Mouse (Mus musculus): ENCODE data around the gene Slc35f1. TPM values are rescaled to one million over a fixed set of nuclear protein-coding genes. Genes with fewer than 3 reads are reported as not detected.
A peak's percentile ranks its signal among the peaks of the same experiment; 100 is the strongest.

Slc35f1 gene
- polyA plus RNA-seq (2012; rRNA removed) = 0.50 and 0.69 TPM in 2 replicates

DNA sequence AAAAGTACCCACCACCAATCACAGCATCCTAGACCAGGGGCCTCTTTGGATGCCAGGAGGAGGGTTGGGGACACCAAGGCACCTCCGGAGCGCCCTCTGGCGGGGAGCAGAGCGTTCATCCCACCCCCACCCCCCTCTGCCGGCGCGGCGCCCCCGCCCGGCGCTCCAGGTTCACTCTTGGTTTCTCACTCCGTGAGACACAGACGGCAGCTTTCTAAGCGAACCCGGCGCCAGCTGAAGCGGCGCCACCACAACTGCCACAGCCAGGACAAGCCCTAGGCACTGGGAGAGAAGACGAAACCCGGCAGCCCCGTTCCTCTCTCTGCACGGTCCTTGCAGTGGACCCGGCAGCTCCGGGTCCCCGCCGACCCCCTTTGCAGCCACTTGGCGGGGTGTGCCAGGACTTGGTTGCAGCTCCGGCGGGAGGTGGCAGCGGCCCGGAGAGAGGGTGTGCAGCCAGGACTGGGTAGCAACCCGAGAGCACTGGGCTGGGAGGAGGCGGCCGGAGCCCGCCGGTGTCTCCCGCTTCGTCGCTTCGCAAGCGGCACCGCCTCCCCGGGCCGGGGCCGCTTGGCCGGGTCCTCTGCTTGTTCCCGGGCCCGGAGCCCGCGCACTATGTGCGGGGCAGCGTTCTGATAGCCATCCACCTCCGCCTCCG, at the start of gene Slc35f1:
Gene Slc35f1, plus strand, starts transcription at position 200 of the 658 bp plus-strand sequence.
- peak; percentile 4 for DNase-seq (ENCODE audit: low read depth, low spot score)
- 1% methylated on average over 54 of the region's 54 CpGs for WGBS

GRCm38 (mm10) chr10:52671234-52671633, 19.1 kb upstream of the Slc35f1 start:
- no peak for DNase-seq (ENCODE audit: low read depth, low spot score)

DNA sequence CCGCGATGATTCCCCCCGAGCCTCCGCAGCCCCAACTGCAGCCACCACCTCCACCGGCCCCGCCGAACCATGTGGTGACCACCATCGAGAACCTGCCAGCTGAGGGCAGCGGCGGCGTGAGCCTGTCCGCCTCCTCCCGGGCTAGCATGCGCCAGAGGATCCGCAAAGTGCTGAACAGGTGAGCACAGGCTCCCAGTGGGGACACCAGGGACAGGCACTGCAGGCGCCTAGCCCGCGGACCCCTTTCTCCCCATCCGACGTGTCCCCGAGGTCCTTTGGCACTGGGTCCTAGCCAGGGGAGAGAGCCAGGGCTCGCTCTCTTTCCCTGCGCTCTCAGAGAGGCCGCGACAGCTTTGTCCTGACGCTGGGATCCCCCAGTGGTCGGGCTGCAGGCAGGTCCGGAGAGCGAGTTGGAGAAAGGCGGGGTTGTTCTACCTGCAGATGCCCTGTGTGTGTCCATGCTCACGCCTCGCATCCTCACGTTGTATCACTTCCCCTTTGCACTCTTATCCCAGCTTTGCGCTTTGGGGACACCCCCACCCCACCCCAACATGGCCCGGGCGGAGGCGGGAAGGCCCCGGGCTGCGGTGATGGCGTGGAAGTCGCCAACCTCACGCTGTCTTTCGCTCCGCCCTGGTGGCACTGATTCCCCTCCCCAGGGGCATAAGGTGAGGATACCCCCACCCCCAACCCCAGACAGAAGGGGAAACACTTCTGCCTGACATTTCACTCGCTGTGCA, 829 bp downstream of the Slc35f1 start:
- DNase-seq (ENCODE audit: low read depth, low spot score) = no peak
- 3% methylated on average over 45 of the region's 45 CpGs for WGBS

- DNase-seq (ENCODE audit: low read depth, low spot score) = no peak
Observed at GRCm38 (mm10) chr10:52703688-52704087, 13.4 kb downstream of the Slc35f1 start.

DNA sequence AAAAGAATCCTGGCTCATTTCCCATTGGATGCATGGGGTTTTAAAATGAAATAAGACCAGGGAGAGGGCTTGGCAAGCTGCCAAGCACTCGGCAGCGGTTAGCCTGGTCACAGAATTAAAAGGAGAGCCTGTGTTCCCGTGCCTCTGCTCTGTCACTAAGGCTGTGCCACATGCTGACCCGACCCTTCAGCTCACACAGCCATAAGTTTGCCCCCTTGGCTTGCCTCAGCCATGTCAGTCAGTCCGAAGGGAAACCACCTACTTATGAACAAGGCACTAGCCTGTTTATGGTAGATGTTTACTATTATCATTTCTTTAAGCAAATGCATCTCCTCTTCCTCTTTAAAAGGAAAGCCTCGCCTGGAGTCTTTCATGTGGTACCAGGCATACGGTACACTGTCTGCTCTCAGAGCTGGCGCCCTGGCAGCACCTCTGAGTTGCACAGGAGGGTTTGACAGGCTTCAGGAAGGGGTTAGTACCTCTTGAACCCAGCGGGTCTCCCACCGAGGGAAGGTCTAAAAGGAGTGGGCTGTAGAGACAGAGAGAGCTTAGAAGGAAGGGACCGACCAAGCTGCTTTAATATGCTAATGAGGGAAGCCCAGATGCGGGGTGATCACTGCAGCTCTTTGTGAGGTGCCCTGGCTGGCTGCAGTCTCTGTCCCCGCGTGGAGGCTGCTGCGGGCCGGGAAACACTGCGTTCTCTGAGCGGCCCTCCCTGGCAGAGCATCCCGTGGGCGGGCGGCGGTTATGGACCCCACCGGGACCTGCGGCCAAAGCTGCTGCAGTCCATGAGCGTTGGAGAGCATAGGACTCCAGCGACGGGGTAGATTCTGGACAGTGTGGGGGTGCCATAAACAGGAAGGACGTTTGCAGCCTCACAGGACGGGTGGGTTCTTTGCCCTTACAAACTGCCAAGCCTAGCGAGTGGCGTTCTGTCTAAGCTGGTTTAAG, 14.0 kb downstream of the Slc35f1 start:
- DNase-seq (ENCODE audit: low read depth, low spot score) = no peak
- 6% methylated on average over 31 of the region's 31 CpGs for WGBS

- WGBS = 64% methylated on average over 2 of the region's 2 CpGs
Observed at GRCm38 (mm10) chr10:52709482-52709881, 19.1 kb downstream of the Slc35f1 start.

DNA sequence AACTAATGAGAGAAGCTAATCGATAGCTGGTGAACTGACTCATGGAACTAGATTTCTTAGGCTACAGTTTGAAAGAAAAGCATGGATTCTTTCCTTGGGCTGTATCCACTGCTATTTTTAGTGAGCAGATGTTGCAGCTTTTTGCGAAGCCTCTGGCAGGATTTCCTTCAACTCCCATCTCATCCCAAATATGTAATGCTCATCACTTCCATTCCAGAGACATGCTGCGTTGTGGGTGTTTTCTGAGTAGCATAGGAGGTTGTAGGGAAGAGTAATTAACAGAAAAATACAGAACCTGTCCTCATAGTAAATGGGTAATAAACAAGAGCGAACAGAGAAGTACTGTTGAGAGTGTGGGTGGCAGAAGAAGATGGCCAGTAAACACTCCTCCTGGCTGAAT, 21.8 kb downstream of the Slc35f1 start:
- no peak for DNase-seq (ENCODE audit: low read depth, low spot score)
- 68% methylated on average over 4 of the region's 4 CpGs for WGBS

More at GRCm38 (mm10) chr10:52709482-52709881, 19.1 kb downstream of the Slc35f1 start:
- DNase-seq (ENCODE audit: low read depth, low spot score) = no peak

DNA sequence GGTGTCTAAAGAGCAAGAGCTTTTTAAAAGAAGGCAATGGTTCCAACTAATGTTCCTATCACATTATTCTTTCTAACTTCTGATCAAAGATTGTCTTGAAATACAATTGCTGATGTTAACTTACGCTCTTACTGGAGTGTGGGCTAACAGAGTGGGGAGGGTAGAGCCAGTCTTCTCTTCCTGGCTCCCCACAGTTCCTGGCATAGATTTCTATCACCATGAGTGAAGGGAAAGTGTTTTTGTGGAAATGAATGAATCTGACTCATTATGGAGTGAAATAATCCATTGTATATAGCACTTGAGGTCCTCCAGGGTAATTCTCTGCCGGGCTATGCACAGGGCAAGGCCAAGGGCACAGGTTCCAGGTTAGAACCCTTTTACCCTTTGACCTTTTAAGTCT, 24.2 kb downstream of the Slc35f1 start:
- DNase-seq (ENCODE audit: low read depth, low spot score) = no peak
- WGBS = 70% methylated on average over 2 of the region's 2 CpGs

DNA sequence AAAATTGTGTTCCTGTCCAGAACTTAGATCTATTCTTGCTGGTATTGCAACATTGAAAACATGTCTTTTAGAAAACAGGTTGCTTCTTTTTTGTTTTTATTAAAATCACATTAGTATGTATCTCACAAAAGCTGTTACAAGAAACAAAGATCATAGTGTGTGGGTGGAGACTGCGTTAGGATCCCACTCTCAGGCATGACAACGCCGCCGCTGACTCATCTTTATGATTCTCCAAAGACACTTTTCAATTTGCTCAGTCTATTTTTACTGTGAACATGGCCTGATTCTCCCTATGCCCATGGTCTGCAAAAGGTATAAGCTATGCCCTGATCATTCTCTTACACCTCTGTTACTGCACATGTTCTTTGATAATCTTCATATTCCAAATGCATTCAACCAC, 24.8 kb downstream of the Slc35f1 start:
- DNase-seq (ENCODE audit: low read depth, low spot score) = no peak
- 92% methylated on average over 4 of the region's 4 CpGs for WGBS

GRCm38 (mm10) chr10:52718199-52718917, 28.0 kb downstream of the Slc35f1 start:
- no peak for DNase-seq (ENCODE audit: low read depth, low spot score)
- 84% methylated on average over 1 of the region's 1 CpGs for WGBS

GRCm38 (mm10) chr10:52726674-52727073, 36.3 kb downstream of the Slc35f1 start:
- 82% methylated on average over 5 of the region's 5 CpGs for WGBS
- DNase-seq (ENCODE audit: low read depth, low spot score) = no peak

GRCm38 (mm10) chr10:52742671-52743379, 52.5 kb downstream of the Slc35f1 start:
- no peak for DNase-seq (ENCODE audit: low read depth, low spot score)
- 24% methylated on average over 10 of the region's 10 CpGs for WGBS

- no peak for DNase-seq (ENCODE audit: low read depth, low spot score)
- 98% methylated on average over 3 of the region's 3 CpGs for WGBS
Observed at GRCm38 (mm10) chr10:52743831-52744230, 53.5 kb downstream of the Slc35f1 start.

DNA sequence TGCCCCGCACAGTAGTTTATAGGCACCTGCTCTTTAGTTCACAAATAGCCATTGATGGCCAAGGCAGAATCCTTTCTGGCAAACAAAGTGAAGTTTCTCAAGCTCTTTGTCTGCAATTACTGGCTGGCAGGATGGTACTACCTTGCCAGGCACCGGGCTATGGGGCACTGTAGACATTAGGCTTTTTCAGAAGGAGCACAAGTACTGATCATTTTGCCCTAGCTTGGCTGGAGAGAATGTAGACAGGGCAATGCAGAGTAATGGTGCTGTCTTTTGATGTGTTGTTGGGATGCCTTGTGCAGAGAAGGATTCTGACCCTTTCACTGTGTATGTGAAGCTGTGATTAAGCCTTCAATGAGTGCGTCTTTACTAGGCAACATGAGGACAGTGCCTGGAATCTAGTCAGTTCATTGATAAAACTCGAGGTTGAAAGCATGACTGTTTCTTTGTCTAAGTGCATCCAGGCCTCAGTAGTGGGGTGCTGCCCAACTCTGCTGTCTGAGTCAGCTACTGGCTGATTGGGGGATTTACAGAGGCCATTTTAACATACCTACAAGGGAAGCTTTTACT, 57.8 kb downstream of the Slc35f1 start:
- DNase-seq (ENCODE audit: low read depth, low spot score) = no peak
- WGBS = 70% methylated on average over 4 of the region's 4 CpGs

DNA sequence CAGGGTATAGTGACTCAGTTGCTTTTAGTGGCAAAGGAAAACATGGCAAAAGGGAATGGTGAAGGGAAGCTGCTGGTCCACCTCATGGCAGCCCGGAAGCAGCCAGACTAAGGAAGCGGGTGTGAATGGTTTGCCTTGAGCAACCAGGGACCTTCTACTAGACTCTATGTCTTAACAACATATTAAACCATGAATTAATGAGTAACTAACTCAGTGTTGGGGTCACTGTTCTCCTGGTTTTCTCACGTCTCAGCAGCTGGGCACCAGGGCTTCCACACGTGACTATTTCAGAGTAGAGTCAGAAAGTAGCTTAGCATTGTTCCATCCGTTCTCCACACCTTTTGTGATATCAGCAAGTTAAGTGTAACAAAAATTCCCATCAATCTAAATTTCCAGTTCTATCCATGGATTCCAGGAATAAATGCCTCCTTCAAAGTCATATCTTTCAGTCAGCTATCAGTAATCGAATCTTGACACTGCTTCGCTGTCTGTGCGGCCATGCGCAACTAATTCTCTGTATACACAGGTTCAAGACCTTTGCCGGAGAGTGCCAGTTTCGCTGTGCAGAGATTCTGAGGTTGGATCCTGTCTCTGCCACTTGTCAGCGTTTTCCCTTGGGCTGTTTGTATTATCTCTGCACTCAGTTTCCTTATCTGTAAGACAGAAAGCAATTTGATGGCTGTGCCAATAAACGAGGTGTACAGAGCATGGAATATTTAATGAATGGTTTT, 65.8 kb downstream of the Slc35f1 start:
- no peak for DNase-seq (ENCODE audit: low read depth, low spot score)
- 65% methylated on average over 13 of the region's 13 CpGs for WGBS

DNA sequence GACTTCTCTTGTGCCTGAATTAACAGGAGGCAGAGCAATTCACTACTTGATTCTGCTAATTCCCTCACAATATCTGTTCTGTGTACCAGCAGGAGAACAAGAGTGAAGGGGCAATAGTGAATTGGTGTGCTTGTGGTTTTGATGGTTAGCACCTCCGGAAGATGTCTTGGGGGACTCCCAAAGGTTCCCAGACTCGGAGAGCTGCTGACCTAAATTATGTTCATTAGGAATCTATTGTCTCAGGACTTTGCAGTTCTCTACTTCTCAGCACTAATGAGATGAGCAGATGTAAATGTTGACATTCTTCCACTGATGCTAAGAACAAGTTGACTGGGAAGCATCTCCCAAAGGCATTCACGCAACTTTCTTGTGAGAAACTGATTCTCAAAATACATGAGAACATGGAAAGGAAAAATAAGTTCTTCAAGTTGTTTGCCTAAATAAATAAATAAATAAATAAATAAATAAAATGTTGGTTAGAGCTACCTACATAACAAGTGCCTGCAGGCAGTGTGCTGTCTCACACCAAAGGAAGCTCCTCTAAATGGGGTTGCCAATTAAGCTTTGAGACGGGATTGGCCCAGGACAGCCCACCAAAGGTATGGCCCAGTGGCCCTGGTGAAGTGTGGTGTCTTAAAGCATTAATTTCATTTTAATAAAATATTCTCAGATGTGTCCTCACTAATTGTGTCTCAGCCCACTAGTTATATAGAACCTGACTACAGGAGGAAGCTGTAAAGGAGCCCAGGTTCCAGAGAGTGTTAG, 67.3 kb downstream of the Slc35f1 start:
- DNase-seq (ENCODE audit: low read depth, low spot score) = no peak
- WGBS = 84% methylated on average over 4 of the region's 4 CpGs

DNA sequence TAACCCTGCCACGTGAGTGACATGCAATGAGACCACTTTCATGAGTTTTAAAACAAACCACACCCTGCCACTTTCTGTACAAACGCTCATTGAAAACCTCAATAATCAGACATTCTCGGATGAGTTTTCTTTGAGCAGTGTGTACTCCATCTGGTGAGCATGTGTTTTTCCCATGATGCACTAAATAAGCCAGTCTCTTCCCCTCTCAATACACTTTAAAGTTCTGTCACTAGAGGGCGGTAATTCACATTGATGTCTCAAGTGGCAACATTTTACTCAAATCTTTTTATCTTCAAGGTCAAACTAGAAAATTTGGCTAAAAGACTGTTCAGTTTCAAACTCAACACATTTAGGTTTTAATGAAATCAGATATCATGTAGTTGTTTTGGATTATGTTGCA, 68.3 kb downstream of the Slc35f1 start:
- WGBS = 28% methylated on average over 4 of the region's 4 CpGs
- no peak for DNase-seq (ENCODE audit: low read depth, low spot score)
